Comparison of ENCODE assay signal across 1 mouse cellular context in the genomic region with DNA sequence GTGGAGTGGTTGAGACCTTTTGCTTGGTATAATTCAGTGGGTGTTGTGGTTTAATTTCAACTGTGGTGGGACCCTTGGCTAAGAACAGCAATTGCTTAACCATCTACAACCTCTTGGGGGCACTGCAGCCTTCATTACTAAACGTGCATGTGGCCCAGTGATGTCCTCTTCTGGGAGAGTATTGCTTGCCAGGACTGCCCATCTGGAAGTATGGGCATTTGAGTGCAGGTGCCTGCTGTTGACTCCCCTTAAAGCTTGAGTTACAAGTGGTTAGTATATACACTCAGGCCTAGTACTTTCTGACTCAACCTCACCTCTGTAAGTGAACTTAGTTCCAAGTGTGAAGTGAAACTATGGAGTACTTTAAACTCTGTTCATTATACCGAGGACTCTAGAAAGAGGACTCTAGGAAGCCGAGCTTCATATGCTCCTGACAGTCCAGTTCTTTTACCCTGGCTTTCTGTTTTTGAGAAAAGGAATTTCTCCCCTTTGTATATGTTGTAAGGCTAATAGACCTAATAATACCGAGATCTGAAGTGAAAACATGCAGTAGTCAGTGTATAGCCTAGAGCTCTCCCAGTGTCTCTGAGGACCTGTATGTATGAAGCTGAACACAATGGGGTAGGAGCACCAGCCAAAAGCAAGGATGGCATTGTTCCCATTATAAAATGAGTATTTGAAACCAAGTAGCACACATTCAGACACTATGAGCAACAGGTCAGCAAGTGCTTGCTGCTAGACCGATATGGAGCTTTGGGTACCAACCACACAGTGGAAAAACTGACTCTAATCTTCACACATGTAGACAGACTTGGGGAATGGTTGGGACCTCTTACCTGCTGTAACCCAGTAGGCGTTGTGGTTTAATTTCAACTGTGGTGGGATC.
TF ChIP-seq lines count a peak whose summit lies in the region.

No protein-coding gene starts in this region.

TF ChIP-seq in C2C12, 6 proteins besides CTCF, POLR2A, EP300 and RAD21:
- TF ChIP-seq MAX (IDR thresholded peaks at IDR 0.05): peak; percentile 29
- no peak for TF ChIP-seq MYOD1 (IDR thresholded peaks at IDR 0.05; ENCODE audit: control insufficient read depth, insufficient read length, low read depth)
